Mouse (Mus musculus) megakaryocyte, adult 5-6 weeks (primary cell): ENCODE measurements at regions not wholly inside any gene's neighbourhood (a gene's known extent, or its start where the extent isn't known, plus 50 kb on each side); places are given as distances from the start of the nearest gene placed in this dataset.

Source experiments
- ATAC-seq: 2 replicates; pipeline ENCODE4 v1.8.0; 2016; ENCODE audit warnings: mild to moderate bottlenecking, inconsistent platforms; ENCODE audit not compliant: poor library complexity, severe bottlenecking

DNA sequence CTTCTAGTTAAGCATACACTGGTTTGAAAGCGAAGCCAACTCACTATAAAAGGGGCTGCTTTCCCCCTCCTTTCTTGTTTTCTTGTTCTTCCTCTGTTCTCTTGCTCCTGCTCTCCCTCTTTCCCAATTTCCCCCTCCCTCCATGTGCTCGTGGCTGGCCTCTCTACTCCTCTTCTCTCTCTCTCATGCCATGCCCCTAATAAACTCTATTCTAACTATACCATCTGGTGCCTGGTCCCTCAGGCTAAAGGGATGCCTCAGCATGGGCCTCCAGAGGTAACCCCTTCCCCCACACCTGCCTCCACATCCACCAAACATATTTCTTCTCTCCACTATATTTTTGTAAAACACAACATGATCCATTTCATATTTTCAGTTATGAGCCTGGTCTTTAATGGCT, 210.1 kb downstream of the Gja1 start:
- no peak for ATAC-seq

DNA sequence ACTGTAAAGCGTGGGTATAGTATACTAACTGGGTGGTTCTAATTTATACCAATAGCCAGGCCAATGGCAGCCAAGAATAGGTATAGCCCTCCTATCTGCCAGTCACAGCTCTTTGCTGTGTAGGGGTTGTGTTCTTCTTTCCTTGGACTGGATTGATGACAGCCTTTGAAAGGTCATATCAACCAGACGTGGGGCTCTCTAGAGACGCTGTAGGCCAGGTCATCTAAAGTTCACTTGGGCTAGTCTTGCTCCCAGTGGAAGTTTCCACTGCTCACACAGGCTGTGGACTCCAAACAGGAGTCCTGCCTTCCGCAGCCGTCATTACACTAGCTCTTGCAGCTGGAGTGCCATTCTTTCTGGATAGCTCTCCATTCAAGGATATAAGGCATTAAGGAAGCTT, 220.3 kb downstream of the Gja1 start:
- ATAC-seq = no peak

- ATAC-seq = peak; percentile 97
These were observed 221.1 kb downstream of the Gja1 start for GRCm38 (mm10) chr10:56598191-56598590.

GRCm38 (mm10) chr10:56599923-56600322, 222.8 kb downstream of the Gja1 start:
- ATAC-seq = no peak

GRCm38 (mm10) chr10:56611564-56612288, 234.6 kb downstream of the Gja1 start:
- no peak for ATAC-seq

DNA sequence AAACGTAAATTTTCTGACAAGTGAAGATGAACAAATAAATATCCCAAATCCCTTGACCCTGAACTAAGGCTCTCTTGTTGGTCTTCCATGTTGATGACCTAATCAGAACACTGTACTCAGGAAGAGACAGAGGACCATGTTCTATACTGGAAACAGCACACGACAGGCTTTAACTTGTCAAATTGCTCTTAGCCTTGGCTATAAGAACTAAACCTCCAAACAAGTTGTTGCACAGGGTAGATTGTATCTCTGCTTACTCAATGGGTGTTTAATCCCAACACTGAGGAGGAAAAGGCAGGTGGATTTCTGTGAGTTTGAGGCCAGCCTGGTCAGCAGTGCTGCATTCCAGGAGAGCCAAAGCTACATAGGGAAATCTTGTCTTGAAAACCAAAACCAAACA, 265.5 kb downstream of the Gja1 start:
- ATAC-seq = no peak

DNA sequence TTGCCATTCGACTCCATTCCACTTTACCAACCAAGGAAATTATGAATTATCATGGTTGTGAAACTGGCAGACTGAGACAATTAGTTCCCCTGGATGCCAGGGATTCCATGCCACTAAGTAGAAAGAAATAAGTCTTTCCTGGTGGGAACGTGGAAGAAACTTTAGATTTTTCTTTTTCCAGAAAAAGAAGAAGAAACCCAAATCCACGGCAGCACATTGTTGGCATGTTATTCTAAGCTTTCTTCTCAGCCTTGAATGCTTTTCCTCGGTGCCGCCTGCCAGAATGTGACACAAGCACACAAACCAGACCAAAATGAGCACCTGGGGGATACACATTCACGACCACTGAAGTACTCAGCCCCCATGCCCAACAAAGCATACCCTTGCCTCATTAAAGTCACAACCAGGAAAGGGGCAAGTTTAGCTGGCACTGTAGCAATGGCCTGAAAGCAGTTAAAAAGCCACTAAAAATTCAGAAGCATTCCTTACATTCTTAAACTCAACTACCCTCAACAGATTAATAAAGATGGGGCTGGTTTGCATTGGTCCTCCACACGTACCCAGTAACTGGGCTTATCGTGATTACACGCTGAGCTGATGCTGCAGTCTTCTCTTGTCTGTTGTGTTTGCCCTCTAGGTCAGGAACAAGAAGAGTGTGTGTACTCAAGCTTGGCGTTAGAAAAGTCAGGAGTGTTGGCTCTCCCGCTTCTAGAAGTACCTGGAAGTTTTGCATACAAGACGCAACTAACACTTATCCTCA, 266.4 kb downstream of the Gja1 start:
- no peak for ATAC-seq

- ATAC-seq = no peak
These were observed 283.4 kb downstream of the Gja1 start for GRCm38 (mm10) chr10:56660501-56660900.

GRCm38 (mm10) chr10:56673919-56674318, 296.8 kb downstream of the Gja1 start:
- ATAC-seq = no peak

DNA sequence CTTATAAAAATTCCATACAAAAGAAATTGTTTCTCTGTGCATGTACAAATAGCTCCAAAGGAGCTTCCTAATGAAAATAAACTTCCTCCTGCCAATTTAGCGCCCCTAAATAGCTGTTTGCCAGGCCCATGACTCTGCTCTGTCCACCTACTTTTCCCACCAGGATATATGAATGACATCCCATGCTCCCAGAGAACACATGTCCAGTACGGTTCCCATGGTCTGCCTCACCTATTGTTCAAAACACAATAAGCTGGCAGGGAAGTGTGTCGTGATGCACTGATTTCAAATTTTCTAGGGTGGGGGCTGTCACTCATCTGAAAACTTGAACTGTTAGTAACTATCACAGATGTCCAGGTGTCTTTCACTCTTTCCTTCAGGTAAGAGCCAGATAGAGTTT, 305.8 kb downstream of the Gja1 start:
- ATAC-seq = no peak

- ATAC-seq = no peak
These were observed 308.6 kb downstream of the Gja1 start for GRCm38 (mm10) chr10:56685655-56686250.

DNA sequence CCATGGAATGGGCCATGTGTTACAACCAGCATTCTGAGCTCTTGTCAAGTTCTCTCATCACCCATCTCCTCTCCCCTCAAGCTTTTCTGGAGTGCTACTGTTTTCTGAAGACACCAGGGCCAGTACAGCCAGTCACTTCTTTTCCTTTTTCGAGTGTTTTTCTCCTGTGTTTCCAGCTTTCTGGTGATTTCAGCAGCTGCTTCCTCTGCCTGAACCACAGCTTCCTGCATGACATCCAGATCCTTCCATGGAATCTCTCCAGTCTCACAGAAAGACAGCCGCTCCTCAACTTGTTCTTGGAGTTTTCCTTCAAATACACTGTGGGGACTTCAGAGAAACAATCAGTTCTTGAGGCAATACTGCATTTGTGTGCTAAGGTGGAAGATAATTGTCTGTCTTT, 314.3 kb downstream of the Gja1 start:
- no peak for ATAC-seq

DNA sequence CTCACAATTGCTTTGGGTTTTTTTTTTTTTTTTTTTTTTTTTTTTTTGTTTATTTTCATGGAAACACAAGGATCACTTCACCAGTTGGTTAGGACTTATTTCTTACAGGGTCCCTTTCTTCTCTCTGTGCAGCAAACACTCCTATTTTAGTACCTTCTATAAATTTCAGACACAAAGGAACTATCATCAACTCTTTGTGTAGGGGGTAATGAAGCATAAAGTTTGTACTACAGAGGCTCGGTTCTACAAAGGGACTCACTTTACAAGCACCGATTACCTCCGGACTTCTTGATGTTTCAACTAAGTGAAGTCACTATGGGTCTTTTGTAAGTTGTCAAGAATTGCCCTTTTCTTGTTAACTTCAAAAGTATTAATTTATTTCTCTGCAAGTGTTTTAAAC, 318.0 kb downstream of the Gja1 start:
- no peak for ATAC-seq

DNA sequence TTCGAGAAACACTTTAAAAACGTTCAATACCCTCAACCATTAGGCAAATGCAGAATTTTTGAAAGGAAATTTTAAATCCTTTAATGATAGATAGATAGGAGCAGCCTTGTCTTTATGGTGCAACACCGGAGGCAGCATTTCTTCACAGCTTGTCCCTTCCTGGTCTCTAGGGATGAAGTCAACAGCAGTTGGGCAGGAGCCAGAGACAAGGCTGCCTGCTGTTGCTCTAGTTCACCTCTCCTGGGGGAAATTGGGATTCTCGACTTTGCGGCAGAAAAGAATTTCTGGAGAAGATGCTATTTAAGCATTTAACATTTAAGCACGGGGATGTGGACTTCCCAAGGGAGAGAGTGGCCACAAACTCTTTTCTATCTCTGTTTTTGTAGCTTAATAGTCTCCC, 323.0 kb downstream of the Gja1 start:
- no peak for ATAC-seq

DNA sequence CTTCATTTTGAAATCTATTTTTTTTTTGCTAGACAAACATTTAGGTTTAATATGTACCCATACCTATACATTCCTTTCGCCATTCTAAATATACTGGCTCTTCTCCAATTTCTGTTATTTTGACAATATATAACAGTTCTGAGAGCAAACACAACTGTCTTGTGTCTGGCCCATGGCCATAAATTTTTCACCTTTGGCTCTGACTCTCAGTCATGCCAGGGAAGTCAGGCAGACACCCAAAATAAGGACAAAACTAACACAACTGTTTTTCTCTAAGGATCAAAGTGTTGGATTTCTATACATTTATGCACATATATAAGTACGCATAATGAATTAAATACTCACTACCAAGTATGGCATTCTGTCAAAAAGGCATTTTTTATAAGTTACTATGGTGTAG, 331.3 kb downstream of the Gja1 start:
- ATAC-seq = no peak

GRCm38 (mm10) chr10:56708886-56709285, 331.8 kb downstream of the Gja1 start:
- no peak for ATAC-seq

DNA sequence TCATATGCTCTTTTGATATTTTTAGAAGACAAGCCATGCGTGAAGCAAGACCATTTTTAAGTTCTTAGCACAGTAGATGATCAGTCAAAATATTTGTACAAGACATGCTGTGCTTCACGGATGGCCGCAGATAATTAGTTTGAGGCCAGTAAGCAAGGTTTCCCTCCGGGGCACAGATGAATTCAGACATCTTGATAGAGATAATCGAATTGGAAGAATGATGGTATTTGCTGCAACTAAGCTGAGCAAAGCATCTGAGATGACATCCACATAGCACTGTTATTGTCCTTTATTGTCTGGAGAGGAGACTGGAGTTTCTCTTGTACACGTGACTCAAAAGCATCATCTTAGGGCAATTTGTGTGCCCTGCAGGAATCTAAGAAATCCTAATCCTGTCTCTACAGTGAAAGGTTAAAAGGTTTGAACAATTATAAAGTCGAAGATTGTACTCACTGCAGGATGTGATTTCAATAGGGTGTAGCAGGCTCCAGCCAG, 335.5 kb downstream of the Gja1 start:
- ATAC-seq = no peak

GRCm38 (mm10) chr10:56737073-56737472, 359.9 kb downstream of the Gja1 start:
- ATAC-seq = peak; percentile 85

DNA sequence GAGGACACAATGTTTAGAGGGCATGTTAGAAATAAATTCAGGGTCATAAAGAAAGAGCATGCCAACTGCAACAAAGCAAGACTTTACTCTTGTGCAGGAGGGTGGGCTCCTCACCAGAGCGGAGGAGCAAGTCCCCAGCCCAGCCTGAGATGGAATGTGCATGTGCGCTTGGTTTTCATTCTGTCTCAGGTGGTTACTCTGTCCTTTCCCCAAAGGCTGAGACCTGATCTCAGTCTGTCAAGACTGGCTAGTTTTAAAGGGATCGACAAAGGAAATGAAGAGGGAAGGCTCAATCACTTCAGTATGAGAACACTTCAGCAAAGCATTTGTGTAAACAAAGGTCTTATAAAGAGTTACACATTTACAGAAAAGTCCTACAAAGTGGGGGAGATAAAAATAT, 362.5 kb downstream of the Gja1 start:
- no peak for ATAC-seq

- ATAC-seq = no peak
These were observed 375.0 kb downstream of the Gja1 start for GRCm38 (mm10) chr10:56752134-56752533.

DNA sequence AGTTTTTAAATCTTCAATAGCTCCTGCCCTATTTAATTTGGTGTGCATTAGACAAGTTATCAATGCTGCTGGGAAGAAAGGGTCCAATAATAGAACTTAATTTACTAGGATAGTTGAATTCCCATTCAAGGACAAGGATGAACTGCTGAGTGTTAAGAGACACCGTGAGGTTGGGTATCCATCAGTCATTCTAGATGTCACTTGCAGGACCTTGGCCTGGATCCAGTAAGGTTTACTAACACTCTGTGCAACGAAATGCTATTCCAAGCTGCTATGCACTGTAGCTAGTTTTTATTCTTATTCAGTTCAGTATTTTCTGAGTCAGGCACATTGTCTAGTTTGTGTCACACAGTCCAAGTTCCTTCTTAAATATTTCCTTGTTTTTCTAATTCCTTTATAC, 376.4 kb downstream of the Gja1 start:
- no peak for ATAC-seq
